Mouse (Mus musculus) ES-Bruce4 (cell line): ENCODE results near the gene Scamp3. TPM values are rescaled to one million over a fixed set of nuclear protein-coding genes. Genes with fewer than 3 reads are reported as not detected.
"Not testable (repeated sequence)": the region's sequence is repeated elsewhere in the genome, so short reads cannot be mapped to it uniquely, and the experiment has no call there.

Experiments
- H3K27ac ChIP-seq: 2 replicates; pipeline ENCODE4 v1.5.1; 2012; ENCODE audit warnings: low read length, inconsistent platforms; ENCODE audit not compliant: insufficient read depth
- H3K27me3 ChIP-seq: 2 replicates; pipeline ENCODE4 v1.6.1; 2012; ENCODE audit warnings: mild to moderate bottlenecking, low read length, inconsistent platforms; ENCODE audit not compliant: control insufficient read depth, poor library complexity, insufficient read depth, severe bottlenecking
- H3K36me3 ChIP-seq: 2 replicates; pipeline ENCODE4 v1.6.1; 2012; ENCODE audit warnings: inconsistent platforms, mild to moderate bottlenecking, low read length, moderate library complexity; ENCODE audit not compliant: control insufficient read depth, poor library complexity, insufficient read depth, severe bottlenecking
- H3K4me1 ChIP-seq: one replicate; pipeline ENCODE4 v1.8.1; 2011; ENCODE audit warnings: low read length; ENCODE audit not compliant: control insufficient read depth, insufficient read depth
- H3K4me3 ChIP-seq: 2 replicates; pipeline ENCODE4 v1.5.1; 2011; ENCODE audit warnings: low read depth, mild to moderate bottlenecking, low read length
- H3K9ac ChIP-seq: 2 replicates; pipeline ENCODE4 v1.6.1; 2012; ENCODE audit warnings: low read depth, mild to moderate bottlenecking, inconsistent platforms; ENCODE audit not compliant: poor library complexity, severe bottlenecking
- H3K9me3 ChIP-seq: replicated peaks from 2 replicates; pipeline ENCODE4 v1.6.1; 2012; ENCODE audit warnings: mild to moderate bottlenecking, low read length, inconsistent platforms; ENCODE audit not compliant: control insufficient read depth, poor library complexity, insufficient read depth, severe bottlenecking
- CTCF ChIP-seq: IDR thresholded peaks from one replicate; pipeline ENCODE4 v1.8.1; 2011; ENCODE audit warnings: low read depth, low read length
- EP300 ChIP-seq: IDR thresholded peaks from 2 replicates; pipeline ENCODE4 v1.6.1; 2011; ENCODE audit warnings: low read depth, low read length; ENCODE audit not compliant: insufficient read depth
- POLR2A ChIP-seq: IDR thresholded peaks from one replicate; pipeline ENCODE4 v1.8.1; 2011; ENCODE audit warnings: low read length; ENCODE audit not compliant: insufficient read depth
- polyA plus RNA-seq: library from polyadenylated mRNA; stranded (reverse); fragments of >200 nt; gene quantifications from 2 replicates; pipeline ENCODE4 v1.2.4, GENCODE M21; 2011; ENCODE audit warnings: low read depth; ENCODE audit not compliant: missing spikeins, insufficient read depth, insufficient read length

The Scamp3 gene
- polyA plus RNA-seq, 1 experiment: 74.8 TPM

GRCm38 (mm10) chr3:89148567-89148966 lies 28.7 kb upstream of the Scamp3 start:
- peak overlapping the region; percentile 34; the same call in 1 of the 2 replicates for H3K9ac ChIP-seq
- H3K27me3 ChIP-seq: no peaks in the 10 kb centered on the region
- H3K4me3 ChIP-seq: no peak overlapping the region
- TF ChIP-seq POLR2A: no peak
- TF ChIP-seq CTCF: no peak
- TF ChIP-seq EP300: no peak
- peaks cover 3% of the 10 kb centered on the region for H3K4me1 ChIP-seq
- H3K27ac ChIP-seq: no peak overlapping the region
- H3K36me3 ChIP-seq: no peaks in the 10 kb centered on the region
- H3K9me3 ChIP-seq: no peaks in the 10 kb centered on the region

- Histone ChIP-seq H3K9ac (no peak overlapping the region), H3K4me3 (no peak overlapping the region; the same call in 1 of the 2 replicates), H3K27ac (no peak overlapping the region), H3K4me1 (peaks cover 3% of the 10 kb centered on the region), H3K27me3 (no peaks in the 10 kb centered on the region), H3K36me3 (no peaks in the 10 kb centered on the region), H3K9me3 (no peaks in the 10 kb centered on the region)
- TF ChIP-seq POLR2A (no peak), CTCF (no peak), EP300 (no peak)
These were observed 25.0 kb upstream of the Scamp3 start for GRCm38 (mm10) chr3:89152084-89152835.

GRCm38 (mm10) chr3:89156951-89157350 lies 20.3 kb upstream of the Scamp3 start:
- Histone ChIP-seq H3K9me3 (no peaks in the 10 kb centered on the region), H3K27ac (no peak overlapping the region), H3K36me3 (no peaks in the 10 kb centered on the region), H3K4me1 (peaks cover 4% of the 10 kb centered on the region), H3K27me3 (no peaks in the 10 kb centered on the region), H3K9ac (no peak overlapping the region), H3K4me3 (no peak overlapping the region)
- TF ChIP-seq POLR2A (no peak), EP300 (no peak), CTCF (no peak)

- H3K27me3 ChIP-seq: no peaks in the 10 kb centered on the region
- no peak for TF ChIP-seq CTCF
- no peak for TF ChIP-seq POLR2A
- TF ChIP-seq EP300: no peak
- no peaks in the 10 kb centered on the region for H3K9me3 ChIP-seq
- H3K4me1 ChIP-seq: peaks cover 2% of the 10 kb centered on the region
- H3K9ac ChIP-seq: no peak overlapping the region
- H3K4me3 ChIP-seq: no peak overlapping the region
- no peak overlapping the region for H3K27ac ChIP-seq
- H3K36me3 ChIP-seq: no peaks in the 10 kb centered on the region
These were observed 18.6 kb upstream of the Scamp3 start for GRCm38 (mm10) chr3:89158651-89159050.

GRCm38 (mm10) chr3:89159211-89159610 lies 18.1 kb upstream of the Scamp3 start:
- Histone ChIP-seq H3K4me1 (peaks cover 2% of the 10 kb centered on the region), H3K27ac (no peak overlapping the region), H3K4me3 (peak overlapping the region; percentile 66), H3K9ac (peak overlapping the region; percentile 62), H3K36me3 (no peaks in the 10 kb centered on the region), H3K9me3 (no peaks in the 10 kb centered on the region), H3K27me3 (no peaks in the 10 kb centered on the region)
- TF ChIP-seq CTCF (no peak), POLR2A (no peak), EP300 (no peak)

- Histone ChIP-seq H3K27ac (no peak within 1 kb of the TSS), H3K9me3 (no peaks in the 10 kb centered on the region), H3K9ac (peak within 1 kb of the TSS; percentile 62)
These were observed 17.5 kb upstream of the Scamp3 start, which contains the start of gene Hcn3 for GRCm38 (mm10) chr3:89159616-89160344. Gene Hcn3 (minus strand): TSS chr3:89160196.

GRCm38 (mm10) chr3:89161207-89161606 lies 16.1 kb upstream of the Scamp3 start:
- H3K9ac ChIP-seq, H3K4me3 ChIP-seq, H3K27ac ChIP-seq, H3K4me1 ChIP-seq, H3K27me3 ChIP-seq, H3K9me3 ChIP-seq, H3K36me3 ChIP-seq: not testable (repeated sequence)

More at GRCm38 (mm10) chr3:89159616-89160344, 17.5 kb upstream of the Scamp3 start, which contains the start of gene Hcn3:
- Histone ChIP-seq H3K4me3 (peak within 1 kb of the TSS; percentile 66), H3K36me3 (no peaks in the 10 kb centered on the region), H3K27me3 (no peaks in the 10 kb centered on the region), H3K4me1 (peaks cover 2% of the 10 kb centered on the region)
- TF ChIP-seq CTCF (peak; percentile 52), POLR2A (no peak)
